Mouse (Mus musculus): Measurements from ENCODE around the gene Ddb2.

GRCm38 (mm10) chr2:91162952-91163351 lies 73.8 kb downstream of the Ddb2 start:
- no peak for TF ChIP-seq MAFK (IDR thresholded peaks at IDR 0.05; ENCODE audit: insufficient read depth, low read depth, low read length)
- TF ChIP-seq ZC3H11A (IDR thresholded peaks at IDR 0.05; ENCODE audit: borderline replicate concordance, low read depth, low read length) = no peak
